Mouse (Mus musculus) urinary bladder, postnatal 25 days (tissue): ENCODE results near the gene Rundc3a.

ENCODE experiments used
- DNase-seq: peaks from one replicate; pipeline ENCODE4 v3.0.0; 2022; ENCODE audit warnings: low spot score

The Rundc3a gene

DNA sequence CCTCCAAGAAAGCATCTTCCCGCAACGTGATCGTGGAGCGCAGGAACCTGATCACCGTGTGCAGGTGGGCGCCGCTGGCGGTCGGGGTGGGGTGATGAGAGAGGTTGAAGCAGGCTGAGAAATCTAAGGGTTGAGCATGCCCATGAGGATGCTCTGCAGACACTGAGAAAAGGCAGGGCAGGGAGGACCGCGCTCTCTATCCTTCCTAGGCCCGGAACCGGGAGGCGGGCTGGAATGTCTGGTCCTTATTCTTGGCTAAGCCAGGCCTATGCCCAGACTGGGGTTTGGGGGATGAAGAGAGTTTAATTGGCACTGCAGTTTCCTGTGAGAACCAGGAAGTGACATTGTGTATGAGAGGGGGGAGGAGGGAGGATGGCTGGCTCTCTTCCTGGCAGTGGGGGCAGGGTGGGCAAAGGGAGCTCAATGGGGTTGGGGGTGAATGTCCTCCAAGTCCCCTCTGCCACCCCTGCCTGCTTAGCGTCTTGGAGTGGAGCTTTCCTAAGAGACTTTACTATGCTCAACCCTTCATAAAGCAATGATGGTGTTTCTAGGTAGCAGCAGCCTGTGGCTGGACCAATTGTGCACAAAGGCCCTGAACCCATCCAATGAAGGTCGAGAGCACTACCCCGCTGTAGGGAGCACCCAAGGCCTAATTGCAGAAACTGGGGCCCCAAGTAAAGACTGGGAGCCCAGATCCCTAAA, 667 bp downstream of the Rundc3a start:
- no peak for DNase-seq

DNA sequence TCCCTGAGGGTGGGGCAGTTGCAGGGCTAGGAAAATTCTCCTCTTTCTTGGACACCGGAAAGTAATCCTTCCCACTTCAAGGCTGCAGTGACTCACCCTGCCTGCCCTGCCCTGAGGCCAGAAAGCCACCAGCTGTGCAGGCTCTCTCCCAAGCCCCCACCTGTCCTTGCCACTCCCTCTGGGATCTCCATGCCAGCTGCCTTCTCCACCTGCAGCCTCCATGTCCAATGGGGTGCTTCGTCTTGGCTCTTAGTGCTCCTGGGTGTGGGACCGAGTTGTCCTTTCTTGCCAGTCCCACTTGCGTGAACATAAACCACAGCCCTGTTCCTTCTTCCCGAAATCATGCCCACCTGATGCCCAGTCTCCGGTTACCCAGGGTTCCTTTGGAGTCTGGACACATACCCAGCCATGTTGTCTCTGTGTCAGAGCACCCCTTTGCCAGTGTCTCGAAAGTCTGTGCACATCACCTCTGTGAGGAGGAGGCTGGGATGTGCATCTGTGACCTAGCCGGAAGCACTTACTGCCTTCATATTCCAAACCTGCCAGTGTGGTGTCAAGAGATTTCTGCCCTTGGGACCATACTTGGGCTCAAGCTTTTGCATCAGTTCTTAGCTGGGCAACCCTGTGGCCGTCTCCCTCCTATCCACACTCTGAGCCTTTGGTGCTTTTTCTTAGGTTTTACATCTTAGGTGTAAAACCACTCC, 1.4 kb downstream of the Rundc3a start:
- no peak for DNase-seq

DNA sequence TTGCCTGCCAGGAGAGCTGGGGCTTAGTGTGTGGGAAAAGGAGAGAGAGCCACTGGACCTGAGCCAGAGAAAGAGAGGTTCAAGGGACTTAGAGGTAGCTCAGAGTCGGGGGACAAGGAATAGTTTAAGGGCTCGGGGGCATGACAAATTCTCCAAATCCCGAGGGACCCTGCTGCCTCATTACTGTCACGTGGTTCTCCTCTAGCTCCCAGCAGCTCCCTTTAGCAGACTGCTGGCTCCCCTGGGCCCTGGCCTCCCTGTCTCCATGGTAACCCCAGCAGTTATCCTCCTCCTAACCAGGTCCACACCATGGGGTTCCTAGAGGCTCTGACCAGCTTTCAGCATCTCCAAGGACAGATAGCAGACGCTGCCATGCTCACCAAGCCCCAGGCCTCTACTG, 2.0 kb downstream of the Rundc3a start:
- DNase-seq, result no peak

DNA sequence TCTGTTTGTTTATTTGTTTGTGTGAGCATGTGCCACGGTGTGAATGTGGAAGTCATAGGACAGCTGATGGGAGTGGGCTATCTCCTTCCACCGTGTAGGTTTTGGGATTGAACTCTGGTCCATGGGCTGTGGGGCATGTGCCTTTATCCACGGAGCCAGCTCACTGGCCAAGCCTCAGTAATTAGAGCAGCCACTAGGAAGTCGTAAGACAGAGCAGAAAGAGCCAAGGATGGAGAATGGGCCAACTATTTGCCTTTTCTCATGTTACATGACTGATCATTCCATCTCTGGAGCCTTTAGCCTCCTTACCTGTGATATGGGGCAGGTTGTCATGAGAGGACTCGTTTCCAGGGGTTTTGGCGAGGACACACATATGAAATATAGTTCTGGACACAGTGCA, 3.1 kb downstream of the Rundc3a start:
- DNase-seq, result no peak

DNA sequence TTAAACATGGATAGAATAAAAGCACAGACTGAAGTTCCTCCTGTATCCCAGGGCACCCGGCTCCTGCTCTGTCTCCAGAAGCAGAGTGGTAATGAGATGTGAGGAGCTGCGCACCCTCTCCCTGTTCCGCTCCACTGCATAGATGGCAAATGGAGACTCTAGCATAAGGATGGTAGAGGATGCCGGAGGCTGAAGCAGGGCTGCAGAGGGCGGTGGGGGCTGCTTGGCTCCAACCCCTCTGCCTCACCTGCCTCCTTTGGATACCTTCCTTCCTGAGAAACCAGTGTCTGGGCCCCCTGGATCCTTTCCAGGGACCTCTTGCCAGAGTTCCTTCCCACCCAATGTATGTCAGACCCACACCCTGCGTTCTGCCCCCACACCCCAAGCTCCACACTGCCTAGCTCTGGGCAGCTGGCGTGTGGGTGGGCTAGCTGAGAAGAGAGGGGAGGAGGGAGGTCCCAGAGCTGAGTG, 3.5 kb downstream of the Rundc3a start:
- no peak for DNase-seq

DNA sequence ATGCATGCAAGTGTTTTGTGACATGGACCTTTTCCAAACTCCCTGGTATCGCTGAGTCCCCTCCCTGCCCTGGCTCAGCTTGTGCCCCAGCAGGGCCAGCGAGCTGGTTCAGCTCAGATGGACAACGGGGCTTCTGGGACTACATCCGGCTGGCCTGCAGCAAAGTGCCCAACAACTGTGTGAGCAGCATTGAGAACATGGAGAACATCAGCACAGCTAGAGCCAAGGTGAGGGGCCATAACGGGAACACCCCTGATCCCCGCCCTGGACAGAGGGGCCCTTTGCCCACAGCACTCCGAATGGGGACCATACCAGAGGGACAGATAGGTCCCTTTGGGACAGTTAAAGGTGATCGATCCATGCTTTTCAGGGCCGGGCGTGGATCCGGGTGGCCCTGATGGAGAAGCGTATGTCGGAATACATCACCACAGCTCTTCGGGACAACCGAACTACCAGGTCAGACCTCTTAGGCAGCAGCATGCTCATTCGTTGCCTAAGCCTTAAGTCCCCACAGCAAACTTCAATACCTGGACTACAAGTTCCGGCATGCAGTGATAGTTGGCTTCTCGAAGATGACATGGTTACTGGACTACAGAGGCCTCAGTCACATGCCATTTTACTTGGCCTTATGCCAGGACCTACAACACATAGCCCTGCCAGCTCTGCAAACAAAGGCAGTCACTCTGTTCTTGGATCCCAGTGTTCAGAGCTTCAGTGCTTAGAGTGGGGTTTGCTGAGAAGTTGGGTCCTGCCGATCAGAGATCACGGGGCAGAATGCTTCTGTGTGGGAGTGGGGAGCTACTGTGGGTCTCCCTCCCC, 5.0 kb downstream of the Rundc3a start:
- DNase-seq, result no peak

DNA sequence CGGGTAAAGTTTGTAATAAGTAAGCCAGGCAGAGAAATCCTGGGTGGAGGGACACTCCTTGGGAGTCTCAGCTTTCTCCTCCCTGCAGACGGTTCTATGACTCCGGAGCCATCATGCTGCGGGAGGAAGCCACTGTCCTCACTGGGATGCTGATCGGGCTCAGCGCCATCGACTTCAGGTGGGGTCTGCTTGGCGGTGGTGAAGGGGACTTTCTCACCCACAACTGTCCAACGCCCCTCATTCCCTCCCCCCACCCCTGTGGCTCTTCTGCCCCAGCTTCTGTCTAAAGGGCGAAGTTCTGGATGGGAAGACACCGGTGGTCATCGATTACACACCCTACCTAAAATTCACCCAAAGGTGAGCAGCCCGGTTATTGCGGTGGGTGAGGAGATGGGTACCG, 5.9 kb downstream of the Rundc3a start:
- DNase-seq, result no peak

DNA sequence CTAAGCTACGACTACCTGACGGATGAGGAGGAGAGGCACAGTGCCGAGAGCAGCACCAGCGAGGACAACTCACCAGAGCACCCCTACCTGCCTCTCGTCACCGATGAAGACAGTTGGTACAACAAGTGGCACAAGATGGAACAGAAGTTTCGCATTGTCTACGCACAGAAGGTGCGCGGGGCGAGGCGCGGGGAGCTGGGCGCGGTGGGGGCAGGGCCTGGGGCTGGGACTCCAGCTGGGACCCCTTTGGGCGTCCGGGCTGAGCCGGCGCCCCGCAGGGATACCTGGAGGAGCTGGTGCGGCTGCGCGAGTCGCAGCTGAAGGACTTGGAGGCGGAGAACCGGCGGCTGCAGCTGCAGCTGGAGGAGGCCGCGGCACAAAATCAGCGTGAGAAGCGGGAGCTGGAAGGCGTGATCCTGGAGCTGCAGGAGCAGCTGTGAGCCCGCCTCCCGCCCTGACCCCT, 6.4 kb downstream of the Rundc3a start:
- no peak for DNase-seq

DNA sequence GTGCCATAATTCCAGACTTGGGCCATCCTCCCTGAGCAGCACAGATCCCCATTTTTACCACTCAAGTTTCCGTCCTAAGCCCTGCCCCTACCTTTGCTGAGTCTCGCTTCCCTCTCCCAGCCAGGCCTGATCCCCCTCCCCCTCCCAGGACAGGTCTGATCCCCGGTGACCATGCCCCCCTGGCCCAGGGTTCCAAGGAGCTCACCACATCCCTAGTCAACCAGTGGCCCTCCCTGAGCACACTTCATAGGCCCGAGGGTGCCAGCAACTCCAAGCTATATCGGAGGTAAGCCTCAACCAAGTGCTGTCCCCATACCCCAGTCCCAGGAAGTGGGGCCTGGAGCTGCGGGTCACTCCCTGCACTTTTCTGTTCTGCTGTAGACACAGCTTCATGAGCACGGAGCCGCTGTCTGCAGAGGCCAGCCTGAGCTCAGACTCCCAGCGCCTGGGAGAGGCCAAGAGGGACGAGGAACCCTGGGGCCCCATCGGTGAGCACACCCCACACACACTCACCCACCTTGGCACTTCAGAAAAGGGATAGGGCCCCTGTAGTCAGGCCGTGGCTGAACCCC, 7.4 kb downstream of the Rundc3a start:
- DNase-seq, result no peak

DNA sequence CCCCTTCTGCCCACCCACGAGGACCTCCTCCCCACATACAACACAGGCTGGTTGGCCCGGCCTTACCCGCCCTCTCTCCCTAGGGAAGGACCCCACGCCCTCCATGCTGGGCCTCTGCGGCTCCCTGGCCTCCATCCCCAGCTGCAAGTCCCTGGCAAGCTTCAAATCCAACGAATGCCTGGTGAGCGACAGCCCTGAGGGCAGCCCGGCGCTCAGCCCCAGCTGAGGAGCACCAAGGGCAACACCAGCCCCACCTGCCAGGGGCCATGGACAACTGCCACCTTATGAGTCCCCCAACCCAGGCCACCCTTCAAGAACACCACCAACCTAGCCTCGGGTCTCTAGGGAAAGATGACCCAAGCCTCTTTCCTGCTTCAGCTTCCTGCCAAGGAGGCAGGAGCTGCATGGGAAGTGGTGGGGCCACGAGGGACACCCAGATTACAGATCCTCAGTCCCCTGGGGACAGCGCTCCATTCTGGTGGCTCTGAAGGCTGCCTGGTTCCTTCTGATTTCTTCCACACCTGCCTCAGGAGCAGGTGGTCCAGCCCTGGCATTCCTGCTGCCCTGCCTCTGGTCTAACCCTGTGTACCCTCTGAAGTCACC, 8.8 kb downstream of the Rundc3a start:
- no peak for DNase-seq

DNA sequence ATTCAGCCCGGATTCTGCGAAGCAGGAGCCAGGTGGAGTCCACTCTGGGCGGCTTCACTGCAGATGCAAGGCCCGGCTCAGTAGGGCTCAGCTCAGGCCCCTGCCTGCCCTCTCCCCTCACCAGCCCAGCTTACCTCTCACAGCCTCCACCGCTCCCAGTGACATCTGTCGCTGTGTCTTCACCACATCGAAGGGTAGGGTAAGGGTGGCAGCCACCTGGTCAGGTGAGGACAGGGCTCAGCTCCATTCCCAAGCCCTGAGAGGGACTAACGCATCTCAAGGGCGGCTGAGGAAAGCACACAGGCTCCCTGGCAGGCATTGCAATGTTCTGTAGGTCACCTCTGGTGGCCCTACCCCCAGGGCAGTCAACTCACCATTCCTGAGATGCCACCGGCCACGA, 10.5 kb downstream of the Rundc3a start:
- DNase-seq, result no peak

DNA sequence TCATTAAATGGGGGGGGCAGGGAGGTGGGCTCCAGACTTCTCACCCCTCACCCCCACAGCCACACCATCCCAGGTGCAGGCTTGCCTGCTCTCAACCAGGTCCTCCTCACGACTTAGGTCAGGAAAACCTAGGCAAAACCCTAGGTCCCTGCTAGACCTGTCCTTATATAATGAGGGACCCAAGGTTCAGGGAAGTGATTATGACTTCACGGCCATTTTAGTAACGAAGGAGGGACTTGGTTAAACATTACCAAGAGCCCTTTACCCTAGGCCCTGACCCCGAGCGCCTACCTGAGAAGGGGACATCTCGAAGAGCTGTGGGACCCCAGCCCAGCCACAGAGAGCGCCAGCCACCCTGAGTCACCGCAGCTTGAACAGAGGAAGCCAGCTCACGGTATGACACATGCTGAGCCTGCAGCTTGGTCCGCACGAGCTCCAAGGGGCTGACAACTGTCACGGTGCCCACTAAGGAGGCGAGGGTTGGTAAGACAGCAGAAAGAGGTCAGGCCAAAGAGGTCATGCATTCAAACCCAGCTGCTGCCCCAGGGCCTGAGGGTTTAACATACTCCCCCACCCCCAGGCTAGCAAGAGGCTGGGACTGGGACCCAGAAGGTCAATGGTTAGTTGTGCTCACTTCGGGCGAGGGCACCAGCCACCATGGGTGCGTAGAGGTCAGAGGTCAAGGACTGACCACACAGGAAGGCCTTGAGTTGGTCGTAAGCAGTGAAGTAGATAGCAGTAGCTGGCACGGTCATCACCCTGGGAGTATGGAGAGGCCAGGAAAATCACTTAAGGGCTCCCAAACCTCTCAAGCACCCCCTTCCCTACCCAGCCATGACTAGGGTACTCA, 11.2 kb downstream of the Rundc3a start:
- DNase-seq, result no peak

DNA sequence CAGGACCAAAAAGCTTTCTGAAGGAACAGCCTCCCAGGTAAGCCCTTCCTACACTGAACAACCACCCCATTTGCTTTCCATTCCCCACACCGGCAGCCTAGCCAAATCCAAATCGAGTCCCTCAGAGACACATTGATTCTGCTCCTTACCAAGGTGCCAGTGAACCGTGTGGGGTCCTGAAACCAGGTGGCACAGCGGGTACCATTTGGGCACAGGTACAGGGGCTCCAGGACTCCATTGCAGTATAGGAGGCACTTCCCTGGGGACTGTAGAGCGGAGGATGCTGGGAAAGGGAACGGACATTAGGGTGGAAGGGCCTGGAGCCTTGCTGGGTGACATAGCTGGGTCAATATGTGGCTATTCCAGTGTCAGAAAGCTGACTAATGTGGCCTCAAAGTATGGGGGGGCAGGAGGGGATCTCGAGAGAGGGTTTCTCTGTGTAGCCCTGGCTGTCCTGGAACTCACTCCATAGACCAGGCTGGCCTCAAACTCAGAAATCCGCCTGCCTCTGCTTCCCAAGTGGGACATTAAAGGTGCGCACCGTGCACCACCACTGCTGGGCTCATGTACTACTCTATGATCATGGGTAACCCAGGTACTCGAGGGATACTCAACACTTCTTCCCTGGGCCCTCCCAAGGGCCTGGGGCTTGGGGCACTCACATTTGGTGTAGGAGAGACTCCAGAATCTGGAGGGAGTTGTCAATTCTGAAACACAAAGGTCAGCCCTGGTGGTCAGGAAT, 12.5 kb downstream of the Rundc3a start:
- no peak for DNase-seq

DNA sequence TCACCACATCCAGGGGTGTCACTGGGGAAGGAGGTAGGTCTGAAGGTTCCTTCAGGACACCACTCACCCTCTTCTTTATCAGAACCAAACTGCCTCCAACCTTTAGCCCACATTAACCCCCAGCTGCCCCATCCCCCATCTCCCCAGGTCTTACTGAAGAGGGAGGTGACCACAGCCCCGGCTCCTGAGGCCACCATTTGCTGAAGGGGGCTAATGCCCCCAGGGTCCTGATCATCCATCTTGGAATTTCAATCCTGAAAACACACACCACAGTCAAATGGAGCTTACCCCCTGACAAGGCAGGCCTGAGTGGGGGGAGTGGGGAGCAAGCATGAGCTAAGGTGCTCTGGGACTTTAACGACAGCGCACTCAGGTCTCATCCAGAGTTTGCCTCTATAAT, 13.2 kb downstream of the Rundc3a start:
- no peak for DNase-seq

DNA sequence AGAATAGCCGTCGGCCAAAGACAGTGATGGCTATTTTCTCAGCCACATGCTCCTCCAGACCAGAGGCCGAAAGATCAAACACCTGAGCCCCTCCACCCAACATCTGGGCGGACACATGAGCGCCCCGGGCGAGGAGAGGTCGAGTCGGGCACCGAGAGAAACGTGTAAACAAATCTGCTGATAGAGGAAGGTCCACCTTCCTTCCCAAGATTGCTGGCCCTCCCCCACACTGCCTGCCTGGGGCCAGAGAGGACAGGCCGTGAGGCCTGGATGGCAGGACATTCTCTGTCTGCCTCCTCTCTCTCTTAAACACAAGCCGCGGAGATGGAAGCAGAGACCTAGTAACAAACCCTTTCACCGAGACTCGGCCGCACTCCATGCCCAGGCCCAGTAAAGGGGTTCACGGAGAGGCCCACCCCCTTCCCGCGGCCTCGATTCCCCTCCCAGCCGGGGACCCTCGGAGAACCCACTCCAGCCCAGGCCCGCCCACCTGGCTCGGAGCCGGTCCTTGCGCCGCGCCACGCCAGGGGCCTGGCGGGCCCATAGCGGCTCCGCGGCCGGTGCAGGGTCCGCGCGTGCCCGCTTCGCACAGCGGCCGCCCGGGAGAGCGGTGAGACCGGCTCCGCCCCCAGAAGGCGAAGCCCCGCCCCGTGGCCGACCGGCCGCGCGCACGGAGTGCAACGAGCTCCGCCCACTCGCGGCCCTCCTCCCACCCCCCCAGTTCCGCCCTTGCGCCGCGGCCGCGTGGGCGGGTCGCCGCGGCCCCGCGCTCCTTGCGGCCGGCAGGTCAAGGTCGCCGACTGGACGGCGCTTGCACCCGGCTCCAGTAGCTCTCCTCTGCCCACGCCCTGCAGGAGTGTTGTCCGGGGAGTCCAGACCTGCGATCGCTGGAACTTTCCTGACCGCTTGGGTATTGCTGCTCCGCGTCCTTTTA, 14.0 kb downstream of the Rundc3a start:
- peak; percentile 95 for DNase-seq

DNA sequence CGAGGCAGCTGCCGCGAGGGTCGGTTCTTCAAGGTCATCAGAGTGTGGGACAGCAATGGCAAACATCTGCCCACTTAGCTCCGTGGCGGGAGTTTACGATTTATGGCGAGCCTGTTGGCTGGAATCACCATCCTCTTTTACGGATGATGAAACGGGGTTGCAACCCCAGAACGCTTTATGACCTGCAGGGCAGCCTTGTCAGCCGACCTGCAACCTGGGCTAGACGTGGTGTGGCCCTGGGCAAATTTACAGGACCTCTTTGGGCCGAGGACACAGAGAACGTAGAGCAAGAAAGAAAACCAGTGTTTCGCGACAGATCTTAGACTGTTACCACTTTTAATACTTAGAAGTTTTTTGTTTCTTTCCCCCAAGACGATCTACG, 14.6 kb downstream of the Rundc3a start, which contains the start of gene Slc25a39:
Gene Slc25a39 (minus strand): TSS at position 113 of the 382 bp plus-strand sequence.
- DNase-seq, result no peak

DNA sequence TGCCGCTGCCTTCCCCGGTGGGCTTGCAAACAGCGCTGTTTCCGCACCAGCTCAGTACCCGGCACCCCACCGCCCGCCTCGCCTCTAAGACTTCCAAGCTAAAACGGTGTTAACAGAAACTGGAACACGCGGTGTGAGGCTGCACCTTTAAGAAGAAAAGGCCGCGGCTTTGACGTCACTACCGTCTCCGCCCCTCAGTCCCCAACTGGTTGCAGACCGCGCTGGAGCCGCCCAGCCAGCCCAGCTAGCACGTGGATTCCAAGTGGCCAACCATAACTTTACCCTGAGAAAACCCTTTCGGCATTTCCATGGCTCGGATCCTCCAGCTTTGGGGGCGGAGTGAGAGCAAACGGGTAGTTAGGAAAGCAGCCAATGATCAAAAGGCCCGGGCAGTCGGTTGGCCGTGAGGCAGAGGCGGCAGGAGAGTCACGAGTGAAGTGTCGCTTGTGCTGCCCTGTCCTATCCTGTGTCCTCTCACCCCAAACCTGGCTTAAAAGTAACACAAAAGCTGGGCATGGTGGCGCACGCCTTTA, 15.2 kb downstream of the Rundc3a start:
- peak; percentile 87 for DNase-seq

DNA sequence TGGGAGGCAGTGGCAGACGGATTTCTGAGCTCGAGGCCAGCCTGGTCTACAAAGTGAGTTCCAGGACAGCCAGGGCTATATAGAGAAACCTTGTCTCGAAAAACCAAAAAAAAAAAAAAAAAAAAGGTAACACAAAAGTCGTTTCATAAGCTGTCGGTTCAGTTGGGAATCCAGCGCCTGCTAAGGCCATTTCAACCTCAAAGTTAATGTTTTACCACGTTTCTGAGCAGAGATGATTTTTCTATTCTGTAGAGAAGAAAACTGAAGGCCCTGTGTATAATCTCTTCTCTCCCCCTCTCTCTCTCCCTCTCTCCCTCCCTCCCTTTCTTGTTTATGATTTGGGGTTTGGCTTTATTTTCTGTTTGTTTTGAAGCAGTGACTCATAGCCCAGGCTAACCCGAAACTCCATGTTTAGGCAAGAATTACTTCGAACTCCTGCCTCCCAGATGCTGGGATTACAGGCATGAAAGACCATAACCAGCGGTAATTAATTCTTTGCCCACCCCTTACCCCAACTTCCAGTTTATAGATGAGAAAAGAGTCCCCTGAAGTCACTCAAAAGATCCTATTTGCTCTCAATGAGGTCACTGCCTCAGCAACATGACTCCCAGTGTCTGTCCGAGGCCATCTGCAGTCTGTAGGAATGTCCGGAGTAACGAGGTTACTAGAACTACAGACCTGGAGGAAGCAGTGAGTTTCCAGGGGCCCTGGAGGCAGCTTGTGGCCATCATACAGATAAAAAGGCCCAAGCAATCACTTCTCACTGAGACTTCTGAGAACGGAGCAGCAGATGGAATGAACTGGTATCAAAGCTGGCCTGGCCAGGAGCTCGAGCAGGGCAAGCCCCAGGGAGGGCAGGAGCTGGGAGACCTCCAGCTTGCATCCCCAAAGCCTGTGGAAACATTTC, 15.9 kb downstream of the Rundc3a start:
- no peak for DNase-seq
